Mouse (Mus musculus) midbrain, embryonic 14.5 days (tissue): Measurements from ENCODE around the gene Twf2. TPM values are rescaled to one million over a fixed set of nuclear protein-coding genes. Genes with fewer than 3 reads are reported as not detected.

Experiments
- ATAC-seq: fragments of 200-750 bp; cut with Nextera tagmentation; 2 replicates; pipeline ENCODE4 v1.8.0; 2017; ENCODE audit warnings: moderate number of reproducible peaks, moderate library complexity; ENCODE audit not compliant: low FRiP score, low TSS enrichment
- DNase-seq: peaks from one replicate; pipeline ENCODE4 v3.0.0-alpha.2; 2015
- H3K27ac ChIP-seq: fragments of 300-500 bp; sonication (generic); replicated peaks from 2 replicates; pipeline ENCODE4 v1.5.1; 2014; ENCODE audit warnings: mild to moderate bottlenecking, low read depth, low read length, moderate library complexity
- H3K27me3 ChIP-seq: fragments of 300-500 bp; sonication (generic); 2 replicates; pipeline ENCODE4 v1.6.1; 2014; ENCODE audit warnings: low read length, control low read depth, mixed read lengths; ENCODE audit not compliant: control insufficient read depth, insufficient read depth
- H3K36me3 ChIP-seq: fragments of 300-500 bp; sonication (generic); 2 replicates; pipeline ENCODE4 v1.6.1; 2014; ENCODE audit warnings: low read length, control low read depth; ENCODE audit not compliant: control insufficient read depth, insufficient read depth
- H3K4me1 ChIP-seq: fragments of 300-500 bp; sonication (generic); 2 replicates; pipeline ENCODE4 v1.6.1; 2014; ENCODE audit warnings: mild to moderate bottlenecking, antibody characterized with exemption, low read length, control low read depth; ENCODE audit not compliant: control insufficient read depth, insufficient read depth
- H3K4me2 ChIP-seq: fragments of 300-500 bp; sonication (generic); 2 replicates; pipeline ENCODE4 v1.6.1; 2014; ENCODE audit warnings: mild to moderate bottlenecking, low read length, moderate library complexity
- H3K4me3 ChIP-seq: fragments of 300-500 bp; sonication (generic); replicated peaks from 2 replicates; pipeline ENCODE4 v1.5.1; 2014; ENCODE audit warnings: low read depth, low read length
- H3K9ac ChIP-seq: fragments of 300-500 bp; sonication (generic); replicated peaks from 2 replicates; pipeline ENCODE4 v1.6.1; 2014; ENCODE audit warnings: mild to moderate bottlenecking, low read length, moderate library complexity
- H3K9me3 ChIP-seq: fragments of 300-500 bp; sonication (generic); 2 replicates; pipeline ENCODE4 v1.6.1; 2016; ENCODE audit warnings: low read length, control low read depth, mixed read lengths; ENCODE audit not compliant: control insufficient read depth
- WGBS: fragments of 180-500 bp; shearing (Covaris S2); extraction: QIAGEN DNeasy Blood & Tissue Kit; methylation state at CpG from one replicate; pipeline ENCODE4 v1.1.7; 2014; 5-methylcytosine and 5-hydroxymethylcytosine counted together
- microRNA counts: library from miRNA; unstranded; fragments of <30 nt; microRNA quantifications from one replicate; lab custom pipeline; 2016
- microRNA-seq: library from miRNA; unstranded; fragments of <30 nt; microRNA quantifications from one replicate; pipeline ENCODE4, GENCODE M21; 2016
- polyA plus RNA-seq: library from polyadenylated mRNA; unstranded; fragments of >200 nt; fragmentation: Nextera tagmentation; extraction: Ambion mirVana; gene quantifications from 2 replicates; pipeline ENCODE4 v1.2.1, GENCODE M21; 2014

Gene Twf2
- polyA plus RNA-seq, 1 experiment from 2014 or later: 46.4 TPM

GRCm38 (mm10) chr9:106263381-106263924, 60.5 kb downstream of the Twf2 start:
- H3K9me3 ChIP-seq: no peaks in the 10 kb centered on the region
- WGBS: 83% methylated on average over 9 of the region's 9 CpGs
- no peak overlapping the region for H3K27ac ChIP-seq
- no peak for ATAC-seq
- H3K4me1 ChIP-seq: no peaks in the 10 kb centered on the region
- no peak overlapping the region for H3K9ac ChIP-seq
- no peaks in the 10 kb centered on the region for H3K27me3 ChIP-seq
- no peaks in the 10 kb centered on the region for H3K36me3 ChIP-seq
- H3K4me2 ChIP-seq: no peak overlapping the region
- no peak overlapping the region for H3K4me3 ChIP-seq
- no peak for DNase-seq

MicroRNA genes within 50 kb of the gene (microRNA counts, 519-probe panel; counts per million panel counts)
- 7,499 counts per million, percentile 93 among the panel's probes with 10 or more counts for microRNA mmu-let-7g (lab: Ali Mortazavi, UCI)

Small RNAs within 50 kb of the gene (microRNA-seq; reads per million reads assigned to microRNA genes)
- 468 reads per million, percentile 72 among the genes with 10 or more reads in this experiment for gene Mir135a-1
- 59,820 reads per million, percentile 100 among the genes with 10 or more reads in this experiment for gene Mirlet7g

Other genes with a start within 250 kb of the Twf2 start
- 0.11 and 0.18 TPM in 2 replicates for gene Col6a5, start 242.5 kb upstream of the Twf2 start, polyA plus RNA-seq
- 0.38 and 0.81 TPM in 2 replicates for gene Col6a4, start 106.3 kb upstream of the Twf2 start, polyA plus RNA-seq
- gene Glyctk, start 45.0 kb upstream of the Twf2 start, polyA plus RNA-seq: 4.6 and 6.8 TPM in 2 replicates
- gene Wdr82, start 32.2 kb upstream of the Twf2 start, polyA plus RNA-seq: 54.0 and 75.3 TPM in 2 replicates
- 11.3 and 13.1 TPM in 2 replicates for gene Ppm1m, start 3.4 kb upstream of the Twf2 start, polyA plus RNA-seq
- gene Tlr9, start 19.5 kb downstream of the Twf2 start, polyA plus RNA-seq: 0.08 and 0.09 TPM in 2 replicates
- 93.0 and 101 TPM in 2 replicates for gene Alas1, start 45.5 kb downstream of the Twf2 start, polyA plus RNA-seq
- gene Poc1a, start 78.0 kb downstream of the Twf2 start, polyA plus RNA-seq: 7.1 and 8.4 TPM in 2 replicates
- gene Dusp7, start 165.5 kb downstream of the Twf2 start, polyA plus RNA-seq: 16.2 and 19.9 TPM in 2 replicates
- 708 and 777 TPM in 2 replicates for gene Rpl29, start 226.3 kb downstream of the Twf2 start, polyA plus RNA-seq
- gene Acy1, start 235.2 kb downstream of the Twf2 start, polyA plus RNA-seq: 19.1 and 21.6 TPM in 2 replicates
- 6.0 and 6.8 TPM in 2 replicates for gene Abhd14b, start 244.4 kb downstream of the Twf2 start, polyA plus RNA-seq
- 51.2 and 68.8 TPM in 2 replicates for gene Abhd14a, start 244.6 kb downstream of the Twf2 start, polyA plus RNA-seq